Mouse (Mus musculus): ENCODE data around the gene Aqp6.
A peak's percentile ranks its signal among the peaks of the same experiment; 100 is the strongest.

Gene Aqp6

GRCm38 (mm10) chr15:99599245-99600070, 1.7 kb upstream of the Aqp6 start:
- peak; percentile 61 to 65 for DNase-seq

GRCm38 (mm10) chr15:99601823-99602120, 572 bp downstream of the Aqp6 start:
- DNase-seq, result peak in 1 of 2 experiments; percentile 64

GRCm38 (mm10) chr15:99602206-99602820, 1.1 kb downstream of the Aqp6 start:
- DNase-seq, result peak in 1 of 2 experiments; percentile 57

GRCm38 (mm10) chr15:99603216-99603615, 2.0 kb downstream of the Aqp6 start:
- DNase-seq, result no peak

GRCm38 (mm10) chr15:99605595-99605994, 4.4 kb downstream of the Aqp6 start:
- DNase-seq, result no peak

GRCm38 (mm10) chr15:99606515-99606914, 5.3 kb downstream of the Aqp6 start:
- no peak for DNase-seq

GRCm38 (mm10) chr15:99607388-99608113, 6.4 kb downstream of the Aqp6 start:
- DNase-seq, result peak in 1 of 2 experiments; percentile 60

- peak in 1 of 2 experiments; percentile 45 for DNase-seq
These were observed 7.4 kb downstream of the Aqp6 start for GRCm38 (mm10) chr15:99608382-99609125.

GRCm38 (mm10) chr15:99611563-99611962, 10.4 kb downstream of the Aqp6 start:
- no peak for DNase-seq

- peak in 1 of 2 experiments; percentile 34 for DNase-seq
These were observed 13.1 kb downstream of the Aqp6 start for GRCm38 (mm10) chr15:99614273-99614672.

- DNase-seq, result peak in 1 of 2 experiments; percentile 42
These were observed 13.6 kb downstream of the Aqp6 start for GRCm38 (mm10) chr15:99614753-99615152.

GRCm38 (mm10) chr15:99615246-99615645, 14.0 kb downstream of the Aqp6 start:
- peak; percentile 26 to 33 for DNase-seq

GRCm38 (mm10) chr15:99618595-99618994, 17.4 kb downstream of the Aqp6 start:
- no peak for DNase-seq

- peak; percentile 38 to 45 for DNase-seq
These were observed 18.6 kb downstream of the Aqp6 start for GRCm38 (mm10) chr15:99619821-99620220.

GRCm38 (mm10) chr15:99622063-99622462, 20.9 kb downstream of the Aqp6 start:
- no peak for DNase-seq

GRCm38 (mm10) chr15:99631618-99632017, 30.4 kb downstream of the Aqp6 start:
- DNase-seq, result no peak

- no peak for DNase-seq
These were observed 33.5 kb downstream of the Aqp6 start for GRCm38 (mm10) chr15:99634702-99635101.

- DNase-seq, result no peak
These were observed 36.4 kb downstream of the Aqp6 start for GRCm38 (mm10) chr15:99637405-99638123.

GRCm38 (mm10) chr15:99638124-99638485, 36.9 kb downstream of the Aqp6 start:
- DNase-seq, result no peak

- DNase-seq, result no peak
These were observed 41.4 kb downstream of the Aqp6 start for GRCm38 (mm10) chr15:99642622-99643021.

GRCm38 (mm10) chr15:99643832-99644231, 42.6 kb downstream of the Aqp6 start:
- no peak for DNase-seq

- DNase-seq, result peak; percentile 74
These were observed 43.6 kb downstream of the Aqp6 start for GRCm38 (mm10) chr15:99644776-99645175.
